Mouse (Mus musculus): Measurements from ENCODE around the gene Rab26.

Rab26 gene

GRCm38 (mm10) chr17:24478663-24479380 lies 55.2 kb downstream of the Rab26 start, which contains the start of gene Mlst8:
TSS of gene Mlst8 (minus strand) at chr17:24479078.
- DNase-seq (ENCODE audit: low read depth, low spot score), result peak; percentile 91

GRCm38 (mm10) chr17:24477985-24478600 lies 55.9 kb downstream of the Rab26 start:
- DNase-seq (ENCODE audit: low read depth, low spot score), result no peak
